Mouse (Mus musculus): ENCODE measurements around the gene Ubald2.

GRCm38 (mm10) chr11:116478978-116479377, 45.1 kb downstream of the Ubald2 start:
- TF ChIP-seq GATA1 (IDR thresholded peaks at IDR 0.05; ENCODE audit: low read length) (no peak), TAL1 (IDR thresholded peaks at IDR 0.05; ENCODE audit: low read length) (no peak)

Measured in erythroblast, embryonic 14.5 days (primary cell).